Mouse (Mus musculus) limb, embryonic 11.5 days (tissue): Measurements from ENCODE around the gene Kcnk5. TPM values are rescaled to one million over a fixed set of nuclear protein-coding genes. Genes with fewer than 3 reads are reported as not detected.

Source experiments
- ATAC-seq: fragments of 200-750 bp; cut with Nextera tagmentation; 2 replicates; pipeline ENCODE4 v1.8.0; 2017; ENCODE audit warnings: low read depth; ENCODE audit not compliant: insufficient number of reproducible peaks, low FRiP score, low TSS enrichment
- DNase-seq: peaks from one replicate; pipeline ENCODE4 v3.0.0-alpha.2; 2015; ENCODE audit warnings: low spot score
- H3K27ac ChIP-seq: fragments of 300-500 bp; sonication (generic); replicated peaks from 2 replicates; pipeline ENCODE4 v1.5.1; 2014; ENCODE audit warnings: low read depth, mild to moderate bottlenecking, low read length
- H3K27me3 ChIP-seq: fragments of 300-500 bp; sonication (generic); 2 replicates; pipeline ENCODE4 v1.6.1; 2014; ENCODE audit warnings: mild to moderate bottlenecking, low read length, mixed read lengths; ENCODE audit not compliant: control insufficient read depth, insufficient read depth
- H3K36me3 ChIP-seq: fragments of 300-500 bp; sonication (generic); 2 replicates; pipeline ENCODE4 v1.6.1; 2014; ENCODE audit warnings: mild to moderate bottlenecking, low read length, moderate library complexity, mixed read lengths; ENCODE audit not compliant: control insufficient read depth, insufficient read depth
- H3K4me1 ChIP-seq: fragments of 300-500 bp; sonication (generic); 2 replicates; pipeline ENCODE4 v1.6.1; 2014; ENCODE audit warnings: low read length, mixed read lengths; ENCODE audit not compliant: control insufficient read depth, insufficient read depth
- H3K4me2 ChIP-seq: fragments of 300-500 bp; sonication (generic); 2 replicates; pipeline ENCODE4 v1.6.1; 2014; ENCODE audit warnings: low read depth, mild to moderate bottlenecking, moderate library complexity; ENCODE audit not compliant: severe bottlenecking
- H3K4me3 ChIP-seq: fragments of 300-500 bp; sonication (generic); 2 replicates; pipeline ENCODE4 v1.5.1; 2014; ENCODE audit warnings: low read depth, low read length
- H3K9ac ChIP-seq: fragments of 300-500 bp; sonication (generic); 2 replicates; pipeline ENCODE4 v1.6.1; 2014; ENCODE audit warnings: mild to moderate bottlenecking, low read length
- H3K9me3 ChIP-seq: fragments of 300-500 bp; sonication (generic); 2 replicates; pipeline ENCODE4 v1.6.1; 2016; ENCODE audit warnings: low read length; ENCODE audit not compliant: control insufficient read depth
- WGBS: fragments of 180-500 bp; shearing (Covaris S2); extraction: QIAGEN DNeasy Blood & Tissue Kit; methylation state at CpG from one replicate; pipeline ENCODE4 v1.1.7; 2014; 5-methylcytosine and 5-hydroxymethylcytosine counted together
- polyA plus RNA-seq: library from polyadenylated mRNA; unstranded; fragments of >200 nt; fragmentation: Nextera tagmentation; extraction: Ambion mirVana; gene quantifications from 2 replicates; pipeline ENCODE4 v1.2.1, GENCODE M21; 2014

The Kcnk5 gene
- polyA plus RNA-seq, 1 experiment from 2014 or later, result 5.2 TPM

GRCm38 (mm10) chr14:20189751-20190150 lies 8.1 kb upstream of the Kcnk5 start:
- Histone ChIP-seq H3K4me1 (no peaks in the 10 kb centered on the region), H3K36me3 (no peaks in the 10 kb centered on the region), H3K9me3 (no peaks in the 10 kb centered on the region), H3K4me3 (no peak overlapping the region), H3K4me2 (no peak overlapping the region), H3K27ac (no peak overlapping the region), H3K27me3 (no peaks in the 10 kb centered on the region), H3K9ac (no peak overlapping the region)
- WGBS, result 82% methylated on average over 2 of the region's 2 CpGs
- ATAC-seq, result no peak
- DNase-seq, result no peak

GRCm38 (mm10) chr14:20185426-20185825 lies 3.8 kb upstream of the Kcnk5 start:
- ATAC-seq (no peak), DNase-seq (no peak)
- no peak overlapping the region for H3K4me2 ChIP-seq
- H3K4me1 ChIP-seq, result peaks cover 9% of the 10 kb centered on the region; the same call in 1 of the 2 replicates
- no peak overlapping the region for H3K9ac ChIP-seq
- H3K36me3 ChIP-seq, result no peaks in the 10 kb centered on the region
- H3K27me3 ChIP-seq, result no peaks in the 10 kb centered on the region
- H3K4me3 ChIP-seq, result no peak overlapping the region
- WGBS, result 84% methylated on average over 9 of the region's 9 CpGs
- H3K9me3 ChIP-seq, result no peaks in the 10 kb centered on the region
- no peak overlapping the region for H3K27ac ChIP-seq

- ATAC-seq (no peak), DNase-seq (no peak)
- H3K4me2 ChIP-seq, result no peak overlapping the region
- no peaks in the 10 kb centered on the region for H3K27me3 ChIP-seq
- no peak overlapping the region for H3K27ac ChIP-seq
- H3K36me3 ChIP-seq, result no peaks in the 10 kb centered on the region
- no peak overlapping the region for H3K4me3 ChIP-seq
- H3K9me3 ChIP-seq, result no peaks in the 10 kb centered on the region
- H3K9ac ChIP-seq, result no peak overlapping the region
- WGBS, result 75% methylated on average over 5 of the region's 5 CpGs
- H3K4me1 ChIP-seq, result peaks cover 9% of the 10 kb centered on the region; the same call in 1 of the 2 replicates
Observed at GRCm38 (mm10) chr14:20183701-20184100, 2.1 kb upstream of the Kcnk5 start.

DNA sequence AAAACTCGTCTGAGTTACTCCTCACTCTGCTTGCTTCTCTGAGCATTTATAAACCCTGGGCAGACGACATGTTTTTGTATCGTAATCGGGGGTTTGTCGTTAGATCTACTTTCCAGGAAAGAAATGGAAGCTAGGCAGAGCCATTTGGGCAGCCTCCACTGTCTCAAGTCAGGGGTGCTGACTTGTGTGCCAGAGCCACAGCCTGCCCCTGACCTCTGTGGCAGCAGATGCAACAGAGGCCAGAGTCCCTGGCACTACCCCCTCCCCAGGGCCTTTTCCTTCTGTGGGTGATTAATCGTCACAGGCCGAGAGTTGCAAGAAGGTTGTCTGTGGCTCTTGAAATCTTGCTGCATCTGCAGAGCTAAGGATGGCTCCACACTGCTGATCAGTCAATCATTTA lies 987 bp upstream of the Kcnk5 start:
- Histone ChIP-seq H3K27ac (no peak overlapping the region), H3K27me3 (no peaks in the 10 kb centered on the region), H3K4me2 (no peak overlapping the region), H3K4me3 (no peak overlapping the region), H3K4me1 (peaks cover 9% of the 10 kb centered on the region; the same call in 1 of the 2 replicates), H3K9ac (no peak overlapping the region), H3K9me3 (no peaks in the 10 kb centered on the region), H3K36me3 (no peaks in the 10 kb centered on the region)
- no peak for DNase-seq
- no peak for ATAC-seq
- 80% methylated on average over 7 of the region's 7 CpGs for WGBS

DNA sequence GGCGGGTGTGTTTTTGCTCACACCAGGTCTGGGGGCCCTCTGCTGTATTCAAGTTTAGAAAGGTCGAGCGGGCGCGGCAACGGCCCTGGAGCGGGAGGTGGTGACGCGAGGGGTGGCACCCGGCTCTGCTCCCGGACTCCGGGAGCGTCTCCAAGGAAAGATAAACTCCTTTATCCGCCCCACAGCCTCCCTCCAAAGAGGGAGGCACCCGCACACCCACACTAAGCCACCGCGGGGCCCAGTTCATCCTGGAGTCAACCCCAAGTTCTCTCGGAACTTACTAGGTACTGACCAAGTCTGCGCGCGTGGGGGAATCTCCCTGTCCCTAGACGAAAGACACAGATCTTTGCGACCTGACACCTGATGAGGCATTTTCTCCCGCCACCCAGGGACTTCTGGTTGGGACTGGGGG lies 852 bp downstream of the Kcnk5 start:
- Histone ChIP-seq H3K4me1 (peaks cover 9% of the 10 kb centered on the region; the same call in 1 of the 2 replicates), H3K9me3 (no peaks in the 10 kb centered on the region), H3K9ac (peak overlapping the region; percentile 61), H3K36me3 (no peaks in the 10 kb centered on the region), H3K4me2 (peak overlapping the region; percentile 96), H3K27ac (no peak overlapping the region), H3K27me3 (no peaks in the 10 kb centered on the region), H3K4me3 (peak overlapping the region; percentile 56)
- under 1% methylated on average over 24 of the region's 24 CpGs for WGBS
- DNase-seq (peak; percentile 42), ATAC-seq (no peak)

GRCm38 (mm10) chr14:20180304-20180703 lies 1.3 kb downstream of the Kcnk5 start:
- H3K27me3 ChIP-seq, result no peaks in the 10 kb centered on the region
- no peak overlapping the region for H3K27ac ChIP-seq

DNA sequence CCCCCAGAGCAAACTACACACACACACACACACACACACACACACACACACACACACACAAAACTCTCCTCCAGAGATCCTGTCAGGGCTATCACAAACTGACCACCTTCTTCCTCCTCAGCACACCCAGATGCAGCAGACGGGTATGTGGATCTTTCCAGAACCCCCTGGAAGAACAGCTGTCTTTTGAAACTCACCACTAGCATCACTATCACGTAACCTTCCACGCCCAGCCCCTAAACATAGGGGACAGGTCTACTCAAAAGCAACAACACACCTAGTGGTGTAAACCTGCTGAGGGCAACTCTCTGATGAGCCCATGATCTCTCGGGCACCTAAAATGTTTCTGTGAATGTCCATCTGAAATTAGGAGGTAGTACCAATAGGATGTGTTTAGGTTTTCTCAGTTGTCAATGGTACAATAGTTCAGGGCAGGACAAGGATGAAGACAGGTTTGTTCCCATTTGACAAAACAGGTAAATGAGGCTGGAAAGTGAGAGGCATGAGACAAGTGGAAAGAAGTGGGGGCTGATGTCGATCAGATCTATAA lies 1.8 kb downstream of the Kcnk5 start:
- no peaks in the 10 kb centered on the region for H3K36me3 ChIP-seq
- H3K27me3 ChIP-seq, result no peaks in the 10 kb centered on the region
- H3K4me1 ChIP-seq, result peaks cover 9% of the 10 kb centered on the region; the same call in 1 of the 2 replicates
- H3K4me3 ChIP-seq, result no peak overlapping the region
- peak overlapping the region; percentile 96; the same call in 1 of the 2 replicates for H3K4me2 ChIP-seq
- DNase-seq, result no peak
- H3K9ac ChIP-seq, result no peak overlapping the region
- WGBS, result 75% methylated on average over 5 of the region's 5 CpGs
- H3K9me3 ChIP-seq, result no peaks in the 10 kb centered on the region
- no peak overlapping the region for H3K27ac ChIP-seq
- ATAC-seq, result no peak

More at GRCm38 (mm10) chr14:20180304-20180703, 1.3 kb downstream of the Kcnk5 start:
- 9% methylated on average over 6 of the region's 6 CpGs for WGBS
- H3K9me3 ChIP-seq, result no peaks in the 10 kb centered on the region
- no peak for ATAC-seq
- peaks cover 9% of the 10 kb centered on the region; the same call in 1 of the 2 replicates for H3K4me1 ChIP-seq
- H3K9ac ChIP-seq, result no peak overlapping the region; the same call in 1 of the 2 replicates
- no peak for DNase-seq
- no peaks in the 10 kb centered on the region for H3K36me3 ChIP-seq
- peak overlapping the region; percentile 56 for H3K4me3 ChIP-seq
- H3K4me2 ChIP-seq, result peak overlapping the region; percentile 96

- Histone ChIP-seq H3K27me3 (no peaks in the 10 kb centered on the region), H3K36me3 (no peaks in the 10 kb centered on the region), H3K9me3 (no peaks in the 10 kb centered on the region), H3K4me2 (no peak overlapping the region), H3K4me1 (peaks cover 9% of the 10 kb centered on the region; the same call in 1 of the 2 replicates), H3K27ac (no peak overlapping the region), H3K9ac (no peak overlapping the region), H3K4me3 (no peak overlapping the region)
- no peak for ATAC-seq
- 51% methylated on average over 3 of the region's 3 CpGs for WGBS
- no peak for DNase-seq
Observed at GRCm38 (mm10) chr14:20179080-20179479, 2.5 kb downstream of the Kcnk5 start.

DNA sequence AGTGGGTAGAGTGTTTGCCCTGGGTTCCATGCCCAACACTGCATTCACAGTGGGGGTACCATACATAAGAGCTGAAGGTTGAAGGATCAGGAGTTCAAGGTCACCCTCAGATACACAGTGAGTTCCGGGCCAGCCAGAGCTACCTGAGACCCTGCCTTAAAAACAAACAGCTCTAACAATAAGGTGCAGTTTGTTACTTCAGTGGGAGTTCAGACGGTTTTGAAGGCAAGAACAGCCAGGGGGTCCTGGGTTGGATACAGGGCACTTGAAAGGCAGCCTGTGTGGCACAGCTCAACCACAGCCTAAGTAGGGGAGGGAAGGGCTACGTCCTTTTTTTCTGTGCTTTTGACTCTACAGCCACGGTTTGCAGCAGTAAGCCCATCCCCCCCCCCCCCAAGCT lies 3.0 kb downstream of the Kcnk5 start:
- Histone ChIP-seq H3K9me3 (no peaks in the 10 kb centered on the region), H3K4me2 (no peak overlapping the region), H3K27me3 (no peaks in the 10 kb centered on the region), H3K36me3 (no peaks in the 10 kb centered on the region), H3K4me1 (peaks cover 9% of the 10 kb centered on the region; the same call in 1 of the 2 replicates), H3K9ac (no peak overlapping the region), H3K4me3 (no peak overlapping the region), H3K27ac (no peak overlapping the region)
- WGBS, result 21% methylated on average over 4 of the region's 4 CpGs
- no peak for ATAC-seq
- no peak for DNase-seq
